Mouse (Mus musculus) left cerebral cortex, adult 18-20 months (tissue): ENCODE measurements around the gene Selenon. TPM values are rescaled to one million over a fixed set of nuclear protein-coding genes. Genes with fewer than 3 reads are reported as not detected.

Experiments used
- DNase-seq, 2 experiments: peaks; one replicate each; pipeline ENCODE4 v3.0.0; 2021 to 2022; ENCODE audit warnings: low spot score in 2 of 2, mixed read lengths in 1 of 2
- total RNA-seq, 2 experiments: library from RNA; stranded (reverse); gene quantifications; 2 replicates each; pipeline ENCODE4 v1.2.3; 2021

The Selenon gene
- total RNA-seq, 2 experiments from 2014 or later, result 23.1 to 25.7 TPM

DNA sequence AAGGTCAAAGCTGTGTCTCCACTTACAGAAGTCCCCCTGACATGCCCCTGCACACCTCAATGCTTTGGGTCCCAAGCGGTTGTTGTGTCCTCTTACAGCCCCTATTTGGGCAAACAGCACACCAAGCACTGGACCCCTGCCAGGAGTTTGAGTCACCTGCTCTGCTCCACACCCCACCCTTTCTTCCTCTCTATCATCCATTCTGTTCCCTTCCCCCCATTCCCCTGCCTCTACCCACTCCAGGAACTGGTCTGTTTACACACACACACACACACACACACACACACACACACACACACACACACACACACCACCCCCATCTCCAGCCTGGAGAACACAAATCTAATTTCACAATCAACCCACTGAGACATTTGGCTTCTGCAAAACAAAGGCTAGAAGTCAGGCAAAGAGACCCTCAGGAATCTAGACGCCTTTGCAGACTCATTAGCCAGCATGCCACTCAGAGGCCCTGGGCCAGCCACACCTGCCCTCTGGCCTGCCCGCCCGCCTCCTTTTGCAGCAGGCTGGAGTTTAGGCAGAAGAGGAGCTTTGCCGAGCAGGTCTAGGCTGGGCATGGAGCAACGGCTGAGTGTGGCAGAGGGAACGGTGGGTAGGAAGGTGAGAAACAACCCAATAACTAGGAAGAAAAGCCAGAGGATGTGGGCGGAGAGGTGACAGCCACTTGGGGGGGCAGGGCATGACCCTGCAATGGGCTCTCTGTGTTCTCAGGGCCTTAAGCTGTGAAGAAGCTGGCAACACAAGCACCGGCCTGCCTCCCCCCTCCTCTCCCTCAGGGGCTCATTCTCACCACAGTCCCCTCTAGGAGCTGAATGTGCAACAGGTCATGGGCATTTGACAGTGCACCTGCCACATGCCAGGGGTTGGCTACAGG is 4.9 kb downstream of the Selenon start:
- peak in 1 of 2 experiments; percentile 32 for DNase-seq

- peak; percentile 93 to 98 for DNase-seq
These were observed 8.7 kb downstream of the Selenon start for GRCm38 (mm10) chr4:134543261-134543660.

GRCm38 (mm10) chr4:134542726-134543125 is 9.2 kb downstream of the Selenon start:
- DNase-seq, result no peak

DNA sequence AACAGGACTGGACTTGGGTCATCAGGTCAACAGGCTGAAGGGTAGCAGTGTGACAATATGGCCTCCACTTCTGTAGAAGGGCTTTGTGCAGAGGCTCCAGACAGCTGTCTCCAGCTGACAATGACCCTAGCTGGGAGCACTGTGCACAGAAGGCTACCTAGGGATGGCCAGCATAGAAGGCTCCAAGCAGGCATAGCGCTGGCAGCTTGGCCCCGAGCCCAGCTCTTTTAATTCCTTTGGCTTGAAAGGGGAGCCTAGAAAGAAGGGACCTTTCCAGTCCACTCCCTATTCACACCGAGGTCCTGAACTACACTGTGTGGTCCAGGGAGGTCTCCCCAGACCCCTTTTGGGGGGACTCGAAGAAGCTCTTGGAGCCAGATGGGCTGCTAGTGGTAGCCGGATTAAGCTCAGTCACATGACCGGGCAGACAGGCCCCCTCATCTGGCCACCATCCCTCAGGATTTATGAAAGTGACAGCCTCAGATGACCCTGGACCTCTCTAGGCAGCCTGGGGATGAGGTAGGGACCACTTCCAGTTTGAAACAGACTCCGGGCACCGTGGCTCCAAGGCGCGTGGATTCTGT is 12.9 kb downstream of the Selenon start:
- DNase-seq, result no peak

DNA sequence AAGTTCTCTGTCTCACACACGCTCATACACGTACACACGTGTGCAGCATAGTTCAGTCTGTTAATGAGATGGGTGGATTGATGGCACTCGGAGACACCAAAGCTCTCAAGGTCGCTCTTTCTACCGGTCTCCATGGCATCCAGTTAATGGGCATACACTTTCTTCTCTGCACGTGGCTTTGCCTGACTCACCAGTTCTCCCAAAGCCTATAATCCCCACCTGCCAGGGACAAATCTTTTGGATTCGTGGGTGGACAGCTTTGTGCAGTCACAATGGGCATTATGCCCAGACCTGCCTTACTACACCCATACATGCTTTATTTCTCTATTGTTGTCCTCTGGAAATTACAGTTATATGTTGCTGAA is 16.2 kb downstream of the Selenon start:
- peak in 1 of 2 experiments; percentile 43 for DNase-seq

DNA sequence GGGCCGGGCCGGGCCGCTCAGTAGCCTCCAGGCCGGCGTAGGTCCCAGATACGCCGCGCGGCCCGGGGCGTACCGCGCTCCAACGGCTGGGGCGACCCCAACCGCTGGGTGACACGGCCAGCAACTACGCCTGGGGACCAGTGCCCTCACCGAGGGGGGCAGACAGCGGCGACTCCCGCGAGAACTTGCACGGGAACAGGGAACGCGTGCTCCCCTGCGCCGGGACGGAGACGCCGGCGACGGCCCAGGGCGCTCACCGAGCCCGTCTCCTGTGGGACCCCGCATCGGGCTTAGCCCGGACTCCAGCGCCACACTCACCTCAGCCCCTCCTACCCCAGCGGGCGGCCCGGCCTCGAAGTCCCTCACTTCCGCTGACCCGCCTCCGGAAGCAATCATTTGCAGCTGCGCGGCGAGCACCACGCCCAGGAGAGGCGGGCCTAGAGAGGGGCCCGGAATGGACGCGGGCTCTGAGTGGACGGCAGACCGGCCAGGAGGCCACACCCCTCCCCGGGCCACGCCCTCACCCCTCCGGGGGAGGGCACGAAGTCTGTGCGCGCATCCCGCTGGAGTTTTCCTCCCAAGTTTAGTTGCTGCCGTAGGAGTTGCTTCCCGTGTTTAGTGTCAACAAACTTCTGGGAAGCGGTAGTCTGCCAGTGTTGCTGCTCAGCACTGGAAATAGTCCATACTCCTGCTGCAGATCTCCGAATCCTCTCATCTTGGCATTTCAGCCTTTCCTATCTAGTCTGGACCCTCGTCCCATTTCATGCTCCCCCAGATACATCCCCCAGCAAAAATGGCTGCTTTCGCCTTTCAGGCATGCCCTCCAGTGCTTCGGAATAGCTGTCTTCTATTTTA is 16.8 kb downstream of the Selenon start, which contains the start of gene Mtfr1l:
Gene Mtfr1l (minus strand): TSS at position 456 of the 855 bp plus-strand sequence.
- DNase-seq, result peak; percentile 94 to 97

GRCm38 (mm10) chr4:134534124-134534886 is 17.7 kb downstream of the Selenon start:
- DNase-seq, result peak; percentile 49 to 65

GRCm38 (mm10) chr4:134533421-134533820 is 18.5 kb downstream of the Selenon start:
- DNase-seq, result no peak

- no peak for DNase-seq
These were observed 19.0 kb downstream of the Selenon start for GRCm38 (mm10) chr4:134532928-134533327.

DNA sequence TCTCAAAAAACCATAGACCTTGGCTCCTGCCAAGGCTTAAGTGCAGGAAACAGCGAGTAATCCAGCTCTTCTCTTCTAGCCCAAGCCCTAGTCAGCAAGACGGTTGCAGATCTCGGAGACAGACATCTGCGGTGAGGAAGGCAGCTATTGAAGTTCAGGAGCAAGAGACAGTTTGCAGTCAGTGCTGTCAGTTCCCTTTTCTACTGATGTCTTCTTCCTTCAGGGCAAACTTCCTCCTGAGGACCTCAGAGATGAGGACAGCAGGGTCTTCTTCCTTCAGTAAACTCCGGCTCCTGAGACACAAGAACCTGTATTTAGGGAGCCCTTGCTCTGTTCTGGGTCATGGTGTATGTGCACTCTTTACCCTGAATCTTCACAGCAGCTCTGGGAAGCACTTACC is 25.7 kb downstream of the Selenon start:
- no peak for DNase-seq

DNA sequence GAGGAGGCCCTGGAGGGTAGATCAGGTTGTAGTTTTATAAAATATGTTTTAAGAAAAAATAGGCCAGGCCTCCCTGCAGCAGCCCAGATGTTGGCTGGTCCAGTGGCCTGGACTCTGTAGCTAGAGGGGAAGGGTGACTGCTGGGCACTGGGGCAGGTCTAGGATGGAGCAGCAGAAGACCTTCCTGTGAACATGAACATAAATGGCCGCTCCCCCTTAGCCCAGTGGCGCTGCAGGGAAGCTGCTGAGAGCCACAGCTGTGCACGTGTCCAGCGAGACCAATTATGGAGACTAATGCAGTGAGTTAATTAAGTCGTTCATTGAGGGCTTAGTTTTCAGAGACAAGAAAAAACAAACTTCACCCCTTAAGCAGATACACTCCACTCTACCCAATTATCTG is 26.2 kb downstream of the Selenon start:
- DNase-seq, result no peak

GRCm38 (mm10) chr4:134523447-134523846 is 28.5 kb downstream of the Selenon start:
- no peak for DNase-seq

DNA sequence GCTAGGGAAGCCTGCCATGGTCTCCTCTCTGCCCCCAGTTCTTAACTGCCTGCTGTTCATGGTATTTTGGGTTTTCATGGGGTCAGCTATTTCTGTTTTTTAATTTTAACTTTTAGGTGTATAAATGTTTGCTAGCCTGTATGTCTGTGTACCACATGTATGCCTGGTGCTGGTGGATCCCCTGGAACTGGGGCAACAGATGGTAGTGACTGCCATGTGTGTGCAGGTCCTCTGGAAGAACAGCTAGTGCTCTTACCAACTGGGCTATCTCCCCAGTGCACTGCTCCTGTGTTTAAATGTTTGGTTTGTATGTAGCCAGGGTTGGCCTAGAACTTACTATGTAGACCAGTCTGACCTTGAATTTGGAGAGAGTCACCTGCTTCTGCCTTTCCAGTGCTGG is 32.7 kb downstream of the Selenon start:
- no peak for DNase-seq

- no peak for DNase-seq
These were observed 33.4 kb downstream of the Selenon start for GRCm38 (mm10) chr4:134518541-134518940.

DNA sequence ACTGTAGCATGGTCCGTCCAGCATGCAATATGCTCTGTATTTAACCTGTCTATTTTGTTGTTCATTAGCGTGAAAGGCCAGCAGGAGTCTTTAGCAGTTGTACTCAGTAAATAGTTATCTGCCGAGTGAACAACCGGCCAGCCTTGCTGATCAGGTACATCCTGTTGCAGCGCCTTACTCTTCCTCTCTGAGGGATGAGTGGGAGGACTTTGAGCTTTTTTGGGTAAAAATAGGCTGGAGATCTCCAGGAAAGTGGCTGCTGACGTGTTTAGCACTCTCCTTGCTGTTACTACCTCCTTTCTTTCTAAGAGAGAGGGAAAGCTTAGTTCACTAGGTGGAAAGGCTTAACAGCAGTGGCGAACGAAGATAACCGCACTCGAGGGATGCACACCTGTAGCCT is 34.2 kb downstream of the Selenon start:
- DNase-seq, result peak in 1 of 2 experiments; percentile 43

- peak; percentile 43 to 49 for DNase-seq
These were observed 35.0 kb downstream of the Selenon start for GRCm38 (mm10) chr4:134516981-134517380.

- no peak for DNase-seq
These were observed 36.4 kb downstream of the Selenon start for GRCm38 (mm10) chr4:134515614-134516013.

GRCm38 (mm10) chr4:134514309-134514930 is 37.5 kb downstream of the Selenon start:
- DNase-seq, result no peak

- DNase-seq, result peak; percentile 39 to 47
These were observed 39.2 kb downstream of the Selenon start for GRCm38 (mm10) chr4:134512798-134513197.

DNA sequence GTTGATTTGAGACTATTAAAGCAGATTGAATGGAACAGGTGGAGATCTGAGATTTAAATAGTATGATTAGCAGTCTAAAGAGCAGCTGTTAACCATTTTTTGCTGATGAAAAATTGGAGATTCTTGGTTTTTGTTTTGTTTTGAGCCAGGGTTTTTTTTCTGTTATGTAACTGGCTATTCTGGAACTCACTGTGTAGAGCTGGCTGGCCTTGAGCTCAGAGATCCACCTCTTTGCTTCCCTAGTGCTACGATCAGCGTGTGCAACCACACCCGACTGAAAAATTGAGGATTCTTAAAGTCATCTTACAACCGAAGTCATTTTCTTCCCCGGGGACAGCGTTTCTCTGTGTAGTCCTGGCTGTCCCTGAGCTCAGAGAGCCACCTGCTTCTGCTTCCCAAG is 40.2 kb downstream of the Selenon start:
- no peak for DNase-seq
